Mouse (Mus musculus): Measurements from ENCODE around the gene Babam2. TPM values are rescaled to one million over a fixed set of nuclear protein-coding genes. Genes with fewer than 3 reads are reported as not detected.

The Babam2 gene
- total RNA-seq, 1 experiment from 2014 or later = 38.9 TPM

DNA sequence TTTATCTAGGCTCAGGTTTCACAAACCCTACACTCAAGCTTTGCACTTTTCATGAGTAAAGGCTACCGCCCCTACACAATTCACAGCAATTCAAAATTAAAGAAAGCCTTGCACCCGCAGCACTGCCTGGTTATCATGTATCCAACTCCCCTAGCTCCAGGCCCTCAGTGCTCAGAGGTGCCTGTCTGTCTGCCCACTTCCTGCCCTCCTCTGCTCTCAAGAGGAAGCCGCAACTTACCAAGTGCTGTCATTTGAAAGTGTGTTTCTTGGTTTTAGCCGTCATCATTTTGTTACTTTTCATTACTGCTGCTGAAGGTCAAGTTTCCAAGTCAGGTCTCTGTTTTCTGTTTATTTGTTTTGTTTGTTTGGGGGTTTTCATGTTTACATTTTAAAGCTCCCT, 221.1 kb downstream of the Babam2 start:
- peak; percentile 97 for ATAC-seq (replicated peaks; ENCODE audit: low read depth, poor library complexity, severe bottlenecking)

DNA sequence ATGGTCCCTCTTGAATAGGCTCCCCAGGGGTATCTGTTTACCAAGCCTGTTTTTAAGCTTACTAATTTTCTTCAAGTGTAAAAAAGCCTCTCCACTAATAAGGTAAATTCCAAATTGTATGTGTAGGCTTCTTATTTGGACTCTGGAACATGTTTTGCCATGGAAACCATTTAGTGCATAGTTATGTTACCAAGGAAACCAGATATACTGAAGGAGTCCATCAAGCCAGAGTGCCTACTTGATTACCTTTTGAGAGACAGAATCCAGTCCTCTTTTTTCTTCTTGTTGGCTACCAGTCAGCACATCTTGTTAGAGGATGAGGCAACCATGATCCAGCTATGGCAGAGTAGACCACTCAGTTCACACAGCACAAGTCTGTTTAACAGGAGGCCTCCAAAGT, 222.6 kb downstream of the Babam2 start:
- ATAC-seq (replicated peaks; ENCODE audit: low read depth, poor library complexity, severe bottlenecking) = no peak

DNA sequence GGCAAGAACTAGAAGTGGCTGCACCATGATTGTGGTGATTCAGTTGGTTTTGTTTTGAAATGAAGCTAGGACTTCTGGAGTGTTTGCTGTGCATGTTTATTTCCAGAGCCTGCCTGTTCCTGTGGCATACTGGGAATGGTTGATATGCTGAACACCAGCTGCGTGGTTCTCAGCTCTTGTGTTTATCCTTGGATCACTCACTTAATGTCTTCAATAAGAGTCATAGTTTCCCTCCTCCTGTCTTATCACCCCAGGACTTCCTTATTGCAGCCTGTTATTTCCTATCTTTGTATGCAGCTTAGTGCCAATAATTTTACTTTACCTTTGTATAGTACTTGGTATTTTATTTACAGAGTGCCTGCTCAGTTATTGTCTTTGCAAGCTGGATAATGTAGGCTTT, 223.4 kb downstream of the Babam2 start:
- peak; percentile 50; the same call in 1 of the 2 replicates for ATAC-seq (replicated peaks; ENCODE audit: low read depth, poor library complexity, severe bottlenecking)

DNA sequence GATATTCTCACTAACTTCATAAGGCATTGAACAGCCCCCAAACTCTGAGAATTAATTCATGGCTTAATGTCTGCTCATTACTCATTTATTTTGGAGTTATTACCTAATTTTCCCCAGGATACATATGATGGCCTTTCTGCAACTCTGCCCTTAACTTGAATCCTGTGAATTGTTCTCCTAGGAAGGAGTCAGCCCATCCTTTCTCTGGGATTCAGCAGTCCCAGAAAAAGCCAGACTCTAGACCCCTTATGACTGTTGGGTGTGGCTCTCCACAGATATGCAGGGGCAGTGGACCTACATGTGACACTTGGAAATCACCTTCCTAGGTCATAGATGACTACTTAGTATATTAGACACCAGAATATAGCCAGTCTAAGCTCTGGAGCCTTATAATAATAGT, 226.6 kb downstream of the Babam2 start:
- no peak for ATAC-seq (replicated peaks; ENCODE audit: low read depth, poor library complexity, severe bottlenecking)

DNA sequence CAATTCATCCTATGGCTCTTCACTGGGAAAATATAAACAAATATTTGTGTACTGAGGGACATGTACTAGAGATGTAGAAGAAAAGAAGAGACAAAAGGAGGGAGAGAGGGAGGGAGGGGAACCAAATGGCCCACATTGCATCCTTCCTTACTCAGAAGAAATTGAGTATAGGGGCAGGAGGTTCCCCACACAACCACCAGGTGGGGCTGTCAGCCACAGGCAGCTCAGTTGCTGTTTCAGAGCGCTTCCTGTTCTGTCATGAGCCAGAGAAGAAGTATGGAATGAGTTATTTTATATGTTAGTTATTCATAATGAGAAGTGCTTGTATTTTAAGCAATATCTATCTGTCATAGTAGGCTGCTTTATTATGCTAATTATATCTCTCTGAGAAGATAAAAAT, 229.1 kb downstream of the Babam2 start:
- ATAC-seq (replicated peaks; ENCODE audit: low read depth, poor library complexity, severe bottlenecking) = no peak

DNA sequence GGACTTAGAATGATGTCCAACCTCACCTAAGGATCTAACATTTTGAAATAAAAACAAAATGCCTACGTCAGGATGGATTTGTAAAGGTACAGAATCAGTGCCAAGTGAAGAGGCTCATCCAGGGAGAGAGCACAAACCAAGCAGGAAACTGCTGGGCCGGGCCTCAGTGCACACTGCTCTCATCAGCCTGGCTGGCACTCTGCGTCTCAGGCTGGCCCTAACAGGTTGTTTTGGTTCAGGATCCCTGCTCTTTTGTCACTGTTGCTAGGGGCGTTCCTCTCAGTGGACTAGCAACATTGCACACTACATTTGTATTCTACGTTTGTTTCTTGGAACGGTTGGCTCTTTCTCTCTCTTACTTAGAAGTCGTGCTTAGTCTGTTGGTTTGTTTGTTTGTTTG, 231.5 kb downstream of the Babam2 start:
- no peak for ATAC-seq (replicated peaks; ENCODE audit: low read depth, poor library complexity, severe bottlenecking)

DNA sequence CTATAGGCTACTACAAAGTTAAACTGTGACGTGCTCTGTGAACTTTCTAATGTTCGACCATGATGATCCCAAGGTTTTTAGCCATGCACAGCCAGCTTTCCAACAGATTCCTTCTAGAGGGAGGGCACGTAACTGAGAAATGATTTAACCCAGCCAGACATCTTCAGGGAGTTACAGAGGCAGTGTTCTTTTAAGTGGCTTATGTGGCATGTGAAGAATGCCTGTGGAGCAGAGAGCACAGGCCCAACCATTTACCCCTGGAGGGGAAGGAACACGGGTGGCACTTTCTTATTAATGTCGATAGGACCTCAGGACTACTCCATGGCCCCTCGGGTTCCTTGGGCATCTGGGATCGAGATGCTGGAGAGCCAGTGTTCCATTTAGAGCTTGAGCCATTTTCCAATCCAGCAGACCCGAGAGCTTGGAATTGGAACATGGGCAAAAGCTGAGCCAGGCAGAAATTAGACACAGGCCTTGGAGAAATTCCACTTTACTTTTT, 233.7 kb downstream of the Babam2 start:
- ATAC-seq (replicated peaks; ENCODE audit: low read depth, poor library complexity, severe bottlenecking) = no peak

DNA sequence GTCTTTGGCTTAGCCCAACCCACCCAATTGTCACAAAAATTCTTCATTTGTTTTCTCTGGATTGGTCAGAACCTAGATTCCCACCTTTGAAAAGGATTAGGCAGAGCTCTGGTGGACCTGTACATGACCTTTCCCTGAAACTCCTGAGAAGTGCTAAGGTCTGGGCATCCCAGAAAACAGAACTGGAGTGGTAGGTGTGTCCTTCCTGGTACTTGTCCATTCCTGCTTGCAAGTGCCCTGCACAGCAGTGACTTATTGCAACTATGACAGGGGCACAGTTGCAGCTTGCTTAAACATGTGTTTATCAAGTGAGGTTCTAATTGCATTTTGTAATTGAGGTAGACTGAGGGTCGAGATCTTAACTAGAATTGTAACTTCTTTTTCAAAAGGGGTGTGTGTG, 234.2 kb downstream of the Babam2 start:
- no peak for ATAC-seq (replicated peaks; ENCODE audit: low read depth, poor library complexity, severe bottlenecking)

DNA sequence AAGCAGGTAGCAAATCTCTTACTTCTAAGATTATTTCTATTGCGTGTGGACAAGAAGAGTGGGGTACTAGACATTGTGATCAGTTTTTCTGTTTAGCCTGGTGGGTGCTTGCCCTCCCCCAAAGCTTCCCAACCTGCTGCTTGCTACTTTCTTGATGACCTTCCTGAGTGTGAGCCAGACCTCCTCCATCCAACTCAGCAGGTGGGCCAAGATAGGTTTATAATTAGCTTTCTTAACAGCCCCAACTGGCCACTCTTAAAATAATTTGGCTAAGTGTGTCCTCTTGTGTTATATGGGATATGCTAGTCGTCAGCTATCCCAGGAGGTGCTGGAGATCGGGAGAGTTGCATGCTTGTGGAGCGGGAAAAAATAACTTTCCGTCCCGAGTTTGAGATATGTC, 235.8 kb downstream of the Babam2 start:
- no peak for ATAC-seq (replicated peaks; ENCODE audit: low read depth, poor library complexity, severe bottlenecking)

DNA sequence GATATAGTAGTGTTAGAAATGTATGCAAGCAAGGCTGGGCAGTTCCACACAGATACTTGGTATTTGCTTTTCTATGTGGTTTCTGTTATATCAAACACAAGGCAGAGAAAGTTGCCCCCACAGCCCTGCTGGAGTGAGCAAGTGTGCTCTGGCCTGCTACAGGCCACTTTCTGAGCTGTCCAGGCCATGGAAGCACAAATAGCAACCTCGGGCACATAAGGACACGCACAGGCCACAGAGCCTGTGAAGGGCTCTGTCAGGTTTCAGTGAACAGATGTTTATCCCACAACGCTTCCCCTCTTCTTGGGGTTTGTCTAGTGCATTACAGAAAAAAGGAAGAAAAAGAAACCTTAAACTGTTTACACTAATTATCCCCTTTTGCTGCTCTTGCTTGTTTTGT, 236.9 kb downstream of the Babam2 start:
- 0 out of 2 replicates have a peak, but pooled peaks have one; percentile 36 for ATAC-seq (replicated peaks; ENCODE audit: low read depth, poor library complexity, severe bottlenecking)

DNA sequence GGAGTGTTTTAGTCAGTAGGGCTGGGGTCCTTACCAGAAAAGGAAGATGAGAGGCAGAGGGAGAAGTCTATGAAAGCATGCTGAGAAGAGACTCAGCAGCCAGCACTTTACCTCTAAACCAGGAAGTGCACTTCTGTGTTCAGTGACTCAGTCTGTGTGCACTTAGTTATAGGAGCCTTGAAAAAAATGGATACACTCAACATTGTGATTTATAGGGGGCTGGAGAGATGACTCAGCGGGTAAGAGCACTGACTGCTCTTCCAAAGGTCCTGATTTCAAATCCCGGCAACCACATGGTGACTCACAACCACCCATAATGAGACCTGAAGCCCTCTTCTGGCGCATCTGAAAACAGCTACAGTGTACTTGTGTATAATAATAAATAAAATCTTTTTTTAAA, 238.5 kb downstream of the Babam2 start:
- ATAC-seq (replicated peaks; ENCODE audit: low read depth, poor library complexity, severe bottlenecking) = no peak

DNA sequence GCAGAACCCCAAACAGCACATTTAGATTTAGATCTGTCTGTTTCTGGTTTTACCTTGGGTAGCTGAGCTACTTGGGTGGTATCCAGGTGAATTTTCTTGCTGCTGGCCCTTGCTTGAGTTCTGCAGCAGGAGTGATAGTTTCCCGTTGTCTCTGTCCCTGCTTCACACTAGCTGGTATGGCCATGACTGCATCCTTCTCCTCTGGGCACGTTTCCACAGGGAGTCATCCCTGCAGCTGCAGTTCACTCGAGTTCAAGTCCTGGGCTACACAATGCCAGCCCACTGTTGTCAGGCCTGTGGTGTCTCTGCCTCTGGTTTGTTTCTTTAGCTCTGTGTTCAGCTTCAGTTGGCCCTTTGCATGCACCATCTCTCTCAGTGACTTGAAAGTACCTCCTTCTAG, 239.0 kb downstream of the Babam2 start:
- ATAC-seq (replicated peaks; ENCODE audit: low read depth, poor library complexity, severe bottlenecking) = no peak

DNA sequence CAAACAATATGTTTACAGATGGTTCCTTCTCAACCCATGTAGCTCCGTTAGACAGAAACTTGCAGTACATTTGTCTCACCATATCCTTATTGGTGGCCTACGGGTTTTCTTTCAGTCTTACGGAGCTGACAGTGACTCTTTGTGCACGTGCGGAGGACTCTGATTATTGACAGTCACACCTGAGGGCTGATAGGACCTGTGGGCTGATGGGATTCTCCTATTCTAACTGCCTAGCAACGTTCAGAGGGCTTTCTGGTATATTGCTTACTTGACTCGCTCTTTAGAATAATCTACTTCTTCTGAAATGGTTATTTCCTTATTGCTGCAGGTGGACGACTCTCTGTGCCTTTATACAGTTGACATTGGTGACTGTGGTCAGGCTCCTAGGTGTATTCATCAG, 243.4 kb downstream of the Babam2 start:
- ATAC-seq (replicated peaks; ENCODE audit: low read depth, poor library complexity, severe bottlenecking) = no peak

DNA sequence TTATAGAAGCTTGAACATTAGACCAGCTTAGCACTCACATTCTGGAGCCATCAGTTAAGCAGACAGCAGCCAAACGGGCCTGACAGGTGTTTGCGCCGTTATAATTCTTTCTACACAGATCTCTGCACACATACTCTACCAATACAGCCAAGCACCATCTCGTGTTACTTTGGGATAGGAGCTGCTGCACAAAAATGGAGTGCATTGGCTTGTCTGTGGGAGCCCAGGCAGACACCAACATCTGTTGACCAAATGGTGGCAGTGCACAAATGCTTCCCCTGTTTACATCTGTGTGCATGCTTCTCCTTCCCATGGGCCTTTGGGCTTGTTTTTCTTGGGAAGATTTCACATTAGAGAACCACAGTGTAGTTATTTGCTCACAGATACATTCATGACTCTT, 249.7 kb downstream of the Babam2 start:
- no peak for ATAC-seq (replicated peaks; ENCODE audit: low read depth, poor library complexity, severe bottlenecking)

DNA sequence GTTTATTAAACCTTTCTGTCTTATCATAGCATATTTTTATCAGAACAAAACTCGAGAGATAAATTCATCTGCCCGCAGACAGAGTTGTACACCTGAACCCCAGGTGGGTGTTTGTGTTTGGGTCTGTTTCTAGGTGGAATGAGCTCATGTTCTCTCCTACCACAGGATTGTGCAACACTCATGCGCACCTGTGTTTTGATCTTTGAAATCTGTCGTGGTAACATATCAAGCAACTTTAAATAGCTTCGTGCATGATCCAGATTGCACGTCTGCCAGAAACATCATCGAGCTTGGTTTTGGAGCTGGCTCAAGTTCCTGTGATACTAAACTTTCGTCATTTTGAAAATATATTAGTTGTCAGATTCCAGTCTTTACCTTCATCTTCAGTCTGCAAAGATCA, 251.9 kb downstream of the Babam2 start:
- no peak for ATAC-seq (replicated peaks; ENCODE audit: low read depth, poor library complexity, severe bottlenecking)

DNA sequence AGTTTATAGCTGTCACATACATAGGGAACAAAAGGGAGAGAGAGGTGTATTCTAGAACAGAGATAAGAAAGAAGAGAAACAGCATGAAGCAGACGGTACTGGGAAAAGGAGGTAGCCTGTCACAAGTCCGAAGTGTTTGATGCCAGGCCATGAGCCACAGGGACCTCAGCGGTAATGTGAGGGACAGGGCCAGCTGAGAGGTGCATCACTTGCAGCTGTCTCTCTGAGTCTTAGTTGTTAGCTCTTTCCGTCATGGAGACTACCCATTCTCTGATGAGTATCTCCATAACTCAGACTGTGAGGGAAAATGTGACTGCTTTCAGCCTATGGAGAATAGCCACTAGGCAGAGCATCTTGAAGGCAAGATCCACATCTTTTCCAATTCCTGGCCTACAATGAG, 253.0 kb downstream of the Babam2 start:
- no peak for ATAC-seq (replicated peaks; ENCODE audit: low read depth, poor library complexity, severe bottlenecking)

DNA sequence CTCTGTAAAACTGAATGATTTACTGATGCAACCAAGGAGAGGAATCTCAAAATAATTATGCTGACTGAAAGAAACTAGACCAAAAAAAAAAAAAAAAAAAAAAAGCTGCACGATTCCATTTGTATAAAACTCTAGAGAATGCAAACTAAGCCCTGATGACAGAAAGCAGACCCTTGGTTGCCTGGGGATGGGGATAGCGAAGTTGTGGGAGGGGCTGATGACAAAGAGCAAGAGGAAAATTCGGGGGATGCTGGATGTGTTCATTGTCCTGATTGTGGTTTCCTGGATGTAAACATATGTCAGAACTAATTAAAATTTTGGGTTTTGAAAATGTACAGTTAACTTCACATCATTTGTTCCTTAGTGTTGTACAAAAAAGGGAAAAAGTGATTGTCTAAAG, 257.7 kb downstream of the Babam2 start:
- no peak for ATAC-seq (replicated peaks; ENCODE audit: low read depth, poor library complexity, severe bottlenecking)

DNA sequence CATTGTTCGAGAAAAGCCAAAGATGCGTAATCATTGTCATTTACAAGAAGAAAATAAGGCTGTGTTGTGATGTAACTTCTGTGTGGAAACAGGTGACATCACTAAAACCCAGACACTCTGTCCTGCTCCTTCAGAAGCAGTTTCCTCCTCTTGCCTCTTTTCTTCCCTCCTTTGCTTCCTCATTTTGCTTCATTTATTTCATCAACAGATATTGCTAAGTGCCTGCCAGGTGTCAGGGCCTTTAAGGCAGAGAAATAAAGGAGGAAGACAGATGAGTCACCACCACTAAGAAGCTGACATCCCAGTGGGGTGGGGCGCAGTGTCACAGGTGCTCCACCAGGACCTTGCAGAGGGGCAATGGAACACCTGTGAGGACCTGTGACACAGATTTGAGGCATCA, 258.9 kb downstream of the Babam2 start:
- ATAC-seq (replicated peaks; ENCODE audit: low read depth, poor library complexity, severe bottlenecking) = peak; percentile 45; the same call in 1 of the 2 replicates

DNA sequence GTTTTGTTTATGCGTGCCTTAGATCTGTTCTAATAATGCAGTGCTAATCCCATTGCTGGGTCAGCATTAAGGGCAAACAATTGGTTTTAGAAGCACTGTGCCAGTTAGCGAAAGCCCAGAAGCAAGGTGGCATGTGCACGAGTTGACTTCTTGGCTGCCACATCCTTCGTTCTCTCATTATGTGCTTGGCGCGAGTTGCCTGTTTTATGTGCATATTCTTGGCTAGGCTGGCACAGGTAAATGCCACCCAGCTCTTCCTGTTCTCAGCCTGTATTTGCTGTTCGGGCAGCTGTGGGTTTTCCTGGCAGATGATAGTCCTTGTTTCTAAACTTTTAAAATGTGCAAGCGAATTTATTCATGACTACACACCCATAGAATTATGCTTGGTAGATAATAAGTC, 262.4 kb downstream of the Babam2 start:
- ATAC-seq (replicated peaks; ENCODE audit: low read depth, poor library complexity, severe bottlenecking) = no peak

DNA sequence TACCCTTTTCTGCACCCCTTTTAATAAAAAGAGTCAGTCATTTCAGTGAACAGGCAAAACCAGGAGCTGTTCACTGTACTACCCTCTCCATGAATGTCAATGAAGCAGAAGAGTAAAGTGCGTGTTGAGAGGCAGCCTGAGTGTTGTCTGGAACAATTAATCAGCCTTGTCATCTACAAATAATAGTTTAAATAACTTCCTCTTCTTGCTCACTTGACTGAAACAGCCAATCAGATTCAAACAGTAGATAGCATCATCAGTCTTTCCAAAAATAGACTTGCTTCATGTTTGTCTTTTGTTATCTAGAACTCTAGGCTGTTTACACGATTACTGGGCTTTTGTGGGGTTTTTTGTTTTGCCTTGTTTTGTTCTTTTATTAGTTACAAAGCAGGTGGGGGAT, 263.9 kb downstream of the Babam2 start:
- no peak for ATAC-seq (replicated peaks; ENCODE audit: low read depth, poor library complexity, severe bottlenecking)

DNA sequence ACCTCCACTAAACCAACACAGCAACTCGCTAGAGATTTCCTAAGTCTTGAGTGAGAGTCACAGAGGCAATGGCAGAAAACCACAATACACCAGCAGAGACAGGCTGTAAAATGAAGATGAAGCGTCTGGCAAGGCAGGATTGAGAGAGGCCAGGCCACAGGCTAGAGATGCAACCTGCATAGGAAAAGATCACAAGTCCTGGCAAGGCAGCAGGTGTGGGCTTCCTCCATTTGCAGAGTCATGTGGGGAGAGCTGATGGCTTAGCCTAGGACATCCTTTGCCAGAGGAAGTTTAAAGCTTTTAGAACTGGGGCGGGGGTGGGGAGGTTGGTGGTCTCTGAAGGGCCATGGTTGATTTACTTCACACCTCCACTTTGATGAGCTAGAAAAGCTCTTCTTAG, 264.9 kb downstream of the Babam2 start:
- ATAC-seq (replicated peaks; ENCODE audit: low read depth, poor library complexity, severe bottlenecking) = no peak

DNA sequence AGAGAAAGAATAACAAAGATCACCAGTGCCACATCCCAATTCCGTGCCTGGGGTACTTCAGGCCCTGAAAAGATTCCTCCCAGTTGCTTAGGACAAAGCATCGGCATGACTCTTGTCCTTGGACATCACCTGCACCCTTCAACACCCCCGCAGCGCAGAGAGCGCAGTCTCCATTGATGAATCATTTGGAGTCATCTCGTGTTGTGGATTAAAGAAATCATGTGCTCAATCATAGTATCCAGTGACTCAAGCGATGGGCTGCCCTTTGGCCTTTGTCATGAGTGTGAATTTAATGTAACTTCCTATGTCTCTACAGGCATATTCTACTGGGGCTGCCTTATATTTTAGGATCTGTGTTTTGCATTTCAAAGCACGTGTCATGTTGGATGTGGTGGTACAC, 265.9 kb downstream of the Babam2 start:
- no peak for ATAC-seq (replicated peaks; ENCODE audit: low read depth, poor library complexity, severe bottlenecking)

DNA sequence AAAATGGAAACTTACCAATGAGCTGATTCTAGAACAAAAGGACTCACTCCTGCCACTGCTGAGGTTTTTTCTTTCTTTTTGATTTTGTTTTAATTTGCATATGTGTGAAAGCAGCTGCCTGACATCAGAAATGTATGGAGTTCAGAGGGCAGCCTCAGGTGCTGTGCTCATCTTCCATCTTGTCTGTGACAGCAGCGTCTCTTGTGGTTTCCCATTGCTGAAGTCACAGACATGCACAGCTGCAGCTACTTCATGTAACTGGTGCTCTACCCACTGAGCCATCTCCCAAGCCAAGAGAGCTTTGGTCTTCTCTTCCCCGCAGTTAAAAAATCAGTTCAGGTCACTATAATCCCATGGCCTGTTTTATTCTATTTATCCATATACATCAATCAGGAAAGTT, 266.4 kb downstream of the Babam2 start:
- no peak for ATAC-seq (replicated peaks; ENCODE audit: low read depth, poor library complexity, severe bottlenecking)
